Mouse (Mus musculus): ENCODE data around the gene Eif4ebp2.
A peak's percentile ranks its signal among the peaks of the same experiment; 100 is the strongest.
"Not testable (repeated sequence)": the region's sequence is repeated elsewhere in the genome, so short reads cannot be mapped to it uniquely, and the experiment has no call there.

The Eif4ebp2 gene

GRCm38 (mm10) chr10:61457182-61457581, 4.7 kb upstream of the Eif4ebp2 start:
- no peak for DNase-seq

- not testable (repeated sequence) for DNase-seq
Observed at GRCm38 (mm10) chr10:61453171-61453570, 710 bp upstream of the Eif4ebp2 start.

DNA sequence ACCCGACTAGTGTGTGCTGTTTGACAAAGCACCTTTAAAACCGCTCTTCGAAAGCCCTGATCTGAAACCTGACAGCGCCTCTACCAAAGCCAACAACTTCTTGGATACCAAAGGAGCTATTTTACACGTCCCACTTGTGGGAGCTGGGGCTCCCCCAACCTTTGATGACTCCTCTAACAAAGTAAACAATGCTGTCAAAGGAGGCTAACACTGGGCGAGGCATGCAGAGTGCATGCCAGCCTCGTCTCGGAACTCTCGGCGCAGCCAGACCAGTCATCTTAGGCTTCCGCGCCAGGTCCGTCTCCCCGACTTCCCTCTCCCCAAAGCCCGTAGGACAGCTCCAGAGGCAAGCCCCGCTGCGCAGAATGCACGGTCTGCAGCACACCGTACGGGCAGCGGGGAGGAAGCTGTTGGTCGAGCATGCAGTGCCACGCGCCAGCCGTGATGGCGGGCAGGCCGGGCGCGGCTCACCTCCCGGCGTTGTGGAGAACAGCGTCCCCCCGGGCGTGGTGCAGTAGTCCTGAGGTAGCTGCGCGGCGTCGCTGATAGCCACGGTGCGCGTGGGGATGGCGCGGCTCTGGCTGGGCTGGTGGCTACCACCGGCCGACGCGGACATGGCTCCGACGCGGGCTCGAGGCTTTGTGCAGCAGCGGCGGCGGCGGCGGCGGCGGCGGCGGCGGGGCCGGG, 387 bp downstream of the Eif4ebp2 start:
- DNase-seq, result peak; percentile 64

- peak; percentile 58 for DNase-seq
Observed at GRCm38 (mm10) chr10:61451463-61451930, 964 bp downstream of the Eif4ebp2 start.

GRCm38 (mm10) chr10:61448834-61449233, 3.6 kb downstream of the Eif4ebp2 start:
- no peak for DNase-seq

DNA sequence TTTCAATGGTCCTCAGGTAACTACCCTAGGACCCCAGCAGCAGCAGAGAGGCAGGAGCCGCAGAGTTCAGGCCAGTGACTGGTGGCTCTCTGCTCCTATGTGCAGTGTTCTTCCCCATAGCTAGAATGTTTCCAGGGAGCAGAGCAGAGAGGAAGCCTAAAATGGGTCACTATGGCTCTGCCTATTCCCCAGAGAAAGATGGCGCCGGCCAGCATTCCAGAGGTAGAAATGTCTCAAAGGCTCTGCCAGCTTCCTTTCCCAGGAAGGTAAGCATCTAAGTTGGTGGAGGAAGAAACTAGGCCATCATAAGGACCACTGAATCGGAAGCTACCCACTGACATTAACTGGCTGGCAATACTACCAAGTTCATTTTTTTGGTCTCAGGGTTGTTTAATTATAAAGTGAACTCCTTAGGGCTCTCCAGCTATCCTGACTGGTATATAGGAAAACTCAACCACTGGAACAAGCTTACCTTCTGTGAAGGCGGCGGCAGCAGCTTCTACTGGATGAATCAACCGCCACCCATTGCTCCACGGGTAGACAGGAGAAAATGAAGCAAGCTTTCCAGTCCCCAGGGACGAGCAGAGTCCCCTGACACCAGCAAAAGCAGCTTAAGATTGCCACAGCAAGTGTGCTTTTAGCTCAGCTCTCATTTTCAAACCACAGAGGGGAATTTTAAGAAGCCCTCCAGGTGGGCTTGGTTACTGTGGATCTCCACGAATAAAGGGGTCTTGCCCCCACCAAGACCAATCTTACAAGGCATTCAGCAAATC, 4.7 kb downstream of the Eif4ebp2 start:
- DNase-seq, result no peak

DNA sequence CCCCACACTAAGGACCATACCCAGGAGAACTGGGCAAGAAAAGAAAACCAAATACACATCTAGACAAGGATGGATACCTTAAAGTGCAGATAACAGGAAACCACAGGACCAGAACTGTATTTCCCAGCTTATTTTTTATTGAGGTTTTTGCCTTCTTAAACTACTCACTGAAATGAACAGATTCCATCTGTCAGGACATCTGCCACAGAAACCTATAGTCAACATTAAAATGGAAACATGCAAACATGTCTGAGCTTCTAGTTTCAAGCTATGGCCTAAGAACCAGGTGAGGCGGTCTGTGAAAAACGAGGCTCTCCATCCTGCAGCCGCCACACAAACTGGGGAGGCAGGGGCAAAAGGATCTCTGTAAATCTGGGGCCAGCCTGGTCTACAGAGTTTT, 7.4 kb downstream of the Eif4ebp2 start:
- DNase-seq, result no peak

DNA sequence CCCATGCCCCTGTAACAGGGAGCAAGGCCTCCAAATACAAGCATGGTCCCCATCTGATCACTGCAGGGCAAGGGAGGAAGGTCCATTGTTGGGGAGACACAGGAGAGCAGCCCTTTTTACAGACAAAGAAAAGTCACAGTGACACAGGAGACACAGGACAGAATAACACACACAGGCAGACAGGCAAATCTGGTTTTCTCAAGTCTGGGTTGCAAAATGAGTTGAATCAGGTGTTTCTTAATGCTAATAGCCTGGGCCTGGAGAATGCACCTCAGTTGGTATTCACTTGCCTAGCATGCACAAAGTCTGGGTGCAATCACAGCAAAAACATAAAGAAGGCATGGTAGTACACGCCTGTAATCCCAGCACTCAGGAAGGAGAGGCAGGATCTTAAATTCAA, 8.6 kb downstream of the Eif4ebp2 start:
- no peak for DNase-seq

- DNase-seq, result no peak
Observed at GRCm38 (mm10) chr10:61443456-61443855, 9.0 kb downstream of the Eif4ebp2 start.

- peak; percentile 76 for DNase-seq
Observed at GRCm38 (mm10) chr10:61440202-61440800, 12.2 kb downstream of the Eif4ebp2 start.

GRCm38 (mm10) chr10:61431375-61431774, 21.1 kb downstream of the Eif4ebp2 start:
- no peak for DNase-seq

DNA sequence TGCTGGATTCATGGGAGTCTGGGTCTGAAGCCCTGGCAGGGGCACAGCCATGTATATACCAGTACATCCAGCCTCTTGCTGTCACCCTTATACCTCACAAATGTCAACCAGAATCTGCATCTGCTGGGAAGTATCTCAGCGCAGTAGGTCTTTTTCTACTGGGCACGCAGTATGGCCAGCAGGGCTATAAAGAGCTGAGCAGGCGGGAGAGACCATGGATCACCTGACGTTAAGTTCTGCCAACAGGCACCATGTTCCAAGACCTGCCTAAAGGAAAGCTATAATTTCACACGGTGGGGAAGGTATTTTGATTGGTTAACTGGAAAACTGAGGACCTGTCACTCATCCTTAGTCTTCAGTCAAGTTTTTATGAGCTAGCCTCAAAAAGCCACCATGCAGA, 23.4 kb downstream of the Eif4ebp2 start:
- DNase-seq, result no peak

GRCm38 (mm10) chr10:61428416-61428815, 24.0 kb downstream of the Eif4ebp2 start:
- no peak for DNase-seq

DNA sequence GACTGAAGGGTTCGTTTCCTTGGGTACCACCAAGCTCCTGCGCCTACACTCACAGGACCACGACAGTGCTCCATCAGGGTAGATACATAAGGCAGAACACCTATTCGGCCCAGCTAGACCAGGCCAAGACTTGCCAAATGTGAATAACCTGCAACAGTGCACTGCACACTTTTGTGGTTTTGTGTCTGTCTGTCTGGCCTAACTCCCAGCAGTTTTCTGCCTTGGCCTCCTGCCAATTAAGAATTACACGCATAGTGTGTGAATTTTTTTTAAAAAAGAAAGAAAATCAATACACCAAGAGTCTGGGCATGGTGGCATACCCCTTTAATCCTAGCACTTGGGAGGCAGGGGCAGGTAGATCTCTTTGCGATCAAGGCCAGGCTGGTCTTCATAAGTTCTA, 24.5 kb downstream of the Eif4ebp2 start:
- DNase-seq, result no peak

- DNase-seq, result peak; percentile 51
Observed at GRCm38 (mm10) chr10:61426251-61426757, 26.2 kb downstream of the Eif4ebp2 start.

DNA sequence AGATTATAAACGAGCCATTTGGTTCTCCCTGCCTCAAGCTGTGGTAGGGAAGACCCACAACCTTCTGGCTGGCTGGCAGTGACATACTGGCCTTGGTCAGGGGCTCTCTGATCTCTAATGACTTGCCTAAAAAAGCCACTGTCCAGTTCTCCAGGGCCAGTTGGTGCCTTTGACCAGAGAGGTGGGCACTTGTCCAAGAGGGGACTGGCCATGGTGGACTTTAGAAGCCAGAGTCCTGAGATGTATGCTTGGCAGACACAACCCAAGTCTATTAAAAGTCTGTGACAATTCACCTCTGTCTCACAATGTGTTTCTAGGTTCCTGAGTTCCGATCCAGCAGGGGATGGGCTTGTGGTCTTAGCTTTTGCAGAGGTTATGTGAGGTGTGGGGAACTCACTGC, 27.4 kb downstream of the Eif4ebp2 start:
- DNase-seq, result peak; percentile 45

DNA sequence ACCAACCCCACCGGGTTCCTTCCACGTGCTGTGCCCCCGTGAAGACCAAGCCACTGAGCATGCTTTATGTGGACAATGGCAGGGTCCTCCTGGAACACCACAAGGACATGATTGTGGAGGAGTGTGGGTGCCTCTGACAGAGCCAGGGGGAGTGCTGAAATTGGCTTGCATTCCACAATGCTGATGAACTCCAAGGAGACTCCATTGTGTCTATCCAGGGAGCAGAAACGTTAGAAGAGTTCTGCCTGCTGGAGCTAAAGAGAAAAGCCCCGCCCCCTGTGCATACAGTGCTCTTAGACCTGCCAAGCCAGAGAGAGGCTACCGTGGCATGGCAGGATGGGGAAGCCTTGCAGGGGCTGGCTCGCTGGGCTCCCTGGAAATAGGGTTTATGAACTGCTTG, 28.0 kb downstream of the Eif4ebp2 start:
- no peak for DNase-seq

GRCm38 (mm10) chr10:61423289-61423688, 29.2 kb downstream of the Eif4ebp2 start:
- peak; percentile 52 for DNase-seq

- no peak for DNase-seq
Observed at GRCm38 (mm10) chr10:61422861-61423260, 29.6 kb downstream of the Eif4ebp2 start.

GRCm38 (mm10) chr10:61420011-61420410, 32.5 kb downstream of the Eif4ebp2 start:
- no peak for DNase-seq

- no peak for DNase-seq
Observed at GRCm38 (mm10) chr10:61419146-61419545, 33.3 kb downstream of the Eif4ebp2 start.

GRCm38 (mm10) chr10:61418131-61418900, 34.1 kb downstream of the Eif4ebp2 start:
- DNase-seq, result no peak

DNA sequence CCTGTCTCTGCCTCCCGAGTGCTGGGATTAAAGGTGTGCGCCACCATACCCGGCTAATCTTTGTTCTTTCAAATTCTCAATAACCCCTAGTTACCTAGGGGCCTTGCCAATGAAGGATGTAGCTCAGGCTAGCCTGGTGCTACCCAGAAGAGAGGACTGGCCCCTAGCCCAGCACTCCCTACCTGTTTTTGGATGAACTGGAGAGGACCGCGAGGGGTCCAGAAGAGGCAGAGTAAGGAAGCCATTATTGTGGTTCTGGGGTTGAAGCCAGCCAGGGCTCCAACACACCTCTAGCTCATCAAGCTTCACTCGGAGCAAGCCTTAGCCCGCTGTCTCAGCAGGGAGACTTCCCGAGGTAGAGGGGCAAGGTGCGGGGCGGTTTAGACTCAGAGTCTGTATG, 34.8 kb downstream of the Eif4ebp2 start, which contains the start of gene Nodal:
Gene Nodal (plus strand): TSS at position 301 of the 400 bp plus-strand sequence.
- no peak for DNase-seq

Measured in kidney, adult 18-20 months (tissue).